Mouse (Mus musculus) right cerebral cortex, postnatal 36 days (tissue): ENCODE measurements around the gene Apoe.
"Not testable (repeated sequence)": the region's sequence is repeated elsewhere in the genome, so short reads cannot be mapped to it uniquely, and the experiment has no call there.

ENCODE experiments used
- DNase-seq, 2 experiments: peaks; one replicate each; pipeline ENCODE4 v3.0.0; 2022; ENCODE audit warnings: low spot score in 2 of 2, mixed read lengths in 1 of 2

The Apoe gene

GRCm38 (mm10) chr7:19691873-19692865 lies 6.8 kb downstream of the Apoe start, which contains the start of gene Apoc1:
Gene Apoc1 (minus strand): TSS chr7:19692660.
- no peak for DNase-seq

- no peak for DNase-seq
Measured at GRCm38 (mm10) chr7:19691434-19691833, 7.6 kb downstream of the Apoe start.

GRCm38 (mm10) chr7:19690845-19691244 lies 8.1 kb downstream of the Apoe start:
- no peak for DNase-seq

- no peak for DNase-seq
Measured at GRCm38 (mm10) chr7:19688611-19689010, 10.4 kb downstream of the Apoe start.

GRCm38 (mm10) chr7:19688101-19688500 lies 10.9 kb downstream of the Apoe start:
- no peak for DNase-seq

GRCm38 (mm10) chr7:19686927-19687583 lies 11.9 kb downstream of the Apoe start:
- not testable (repeated sequence) for DNase-seq

- no peak for DNase-seq
Measured at GRCm38 (mm10) chr7:19686521-19686920, 12.5 kb downstream of the Apoe start.

GRCm38 (mm10) chr7:19685374-19685773 lies 13.6 kb downstream of the Apoe start:
- DNase-seq: no peak

GRCm38 (mm10) chr7:19683771-19684201 lies 15.2 kb downstream of the Apoe start:
- no peak for DNase-seq

GRCm38 (mm10) chr7:19682979-19683378 lies 16.0 kb downstream of the Apoe start:
- no peak for DNase-seq

GRCm38 (mm10) chr7:19681202-19681694 lies 17.7 kb downstream of the Apoe start, which contains the start of the genes Gm44805 and Apoc4:
Gene Gm44805 (minus strand): TSS chr7:19681423.
Gene Apoc4 (minus strand): TSS chr7:19681479.
- DNase-seq: no peak

- DNase-seq: no peak
Measured at GRCm38 (mm10) chr7:19680702-19681101, 18.3 kb downstream of the Apoe start.

GRCm38 (mm10) chr7:19678901-19679300 lies 20.1 kb downstream of the Apoe start:
- DNase-seq: no peak

GRCm38 (mm10) chr7:19677872-19678271 lies 21.1 kb downstream of the Apoe start, which contains the start of gene Apoc2:
Gene Apoc2 (minus strand): TSS chr7:19677941.
- DNase-seq: no peak

- no peak for DNase-seq
Measured at GRCm38 (mm10) chr7:19676662-19677061, 22.3 kb downstream of the Apoe start.

- no peak for DNase-seq
Measured at GRCm38 (mm10) chr7:19675824-19676223, 23.2 kb downstream of the Apoe start.

- DNase-seq: no peak
Measured at GRCm38 (mm10) chr7:19673083-19673699, 25.8 kb downstream of the Apoe start.

GRCm38 (mm10) chr7:19671511-19671910 lies 27.5 kb downstream of the Apoe start:
- DNase-seq: no peak

GRCm38 (mm10) chr7:19668947-19669721 lies 29.9 kb downstream of the Apoe start:
- peak; percentile 88 to 91 for DNase-seq

- no peak for DNase-seq
Measured at GRCm38 (mm10) chr7:19667434-19667833, 31.6 kb downstream of the Apoe start.

- DNase-seq: no peak
Measured at GRCm38 (mm10) chr7:19666750-19667149, 32.2 kb downstream of the Apoe start.
